Mouse (Mus musculus) CH12.LX (cell line): Measurements from ENCODE around the gene Ccdc188. TPM values are rescaled to one million over a fixed set of nuclear protein-coding genes. Genes with fewer than 3 reads are reported as not detected.
A peak's percentile ranks its signal among the peaks of the same experiment; 100 is the strongest.

Experiments used
- DNase-seq: peaks from one replicate; pipeline ENCODE4 v3.0.0-alpha.2; 2013; ENCODE audit errors: extremely low read depth
- H3K27ac ChIP-seq: 2 replicates; pipeline ENCODE4 v1.5.1; 2012; ENCODE audit warnings: low read depth, mild to moderate bottlenecking, control low read depth, moderate library complexity; ENCODE audit not compliant: insufficient read depth
- H3K27me3 ChIP-seq: replicated peaks from 2 replicates; pipeline ENCODE3; 2012; ENCODE audit warnings: inconsistent platforms
- H3K36me3 ChIP-seq, 2 experiments: replicated peaks in 1 of 2; 2 replicates each; pipeline versions ENCODE3 to v1.6.1; 2012; ENCODE audit warnings: inconsistent platforms in 1 of 2, low read length in 1 of 2, mild to moderate bottlenecking in 1 of 2, mixed read lengths in 1 of 2, moderate library complexity in 1 of 2; ENCODE audit not compliant: control insufficient read depth in 1 of 2, insufficient read depth in 1 of 2
- H3K4me1 ChIP-seq, 2 experiments: 2 replicates each; pipeline ENCODE4 v1.6.1; 2012; ENCODE audit warnings: inconsistent platforms in 1 of 2, moderate library complexity in 1 of 2; ENCODE audit not compliant: insufficient read depth in 2 of 2, control insufficient read depth in 1 of 2
- H3K4me2 ChIP-seq: 2 replicates; pipeline ENCODE4 v1.6.1; 2012; ENCODE audit warnings: low read depth, mild to moderate bottlenecking, control low read depth; ENCODE audit not compliant: poor library complexity, insufficient read depth, severe bottlenecking
- H3K4me3 ChIP-seq, 3 experiments: fragments of 150-350 bp in 1 of 3; sonication (generic) in 1 of 3; replicated peaks in 1 of 3; 2 replicates each; pipeline versions ENCODE3 to v1.5.1; 2011 to 2012; ENCODE audit warnings: low read depth in 2 of 3, low read length in 2 of 3, mild to moderate bottlenecking in 2 of 3, moderate library complexity in 2 of 3, control low read depth in 1 of 3, improper control_type of control experiment in 1 of 3, inconsistent platforms in 1 of 3, mixed read lengths in 1 of 3; ENCODE audit not compliant: poor library complexity in 1 of 3
- H3K79me2 ChIP-seq: replicated peaks from 2 replicates; pipeline ENCODE4 v1.6.1; 2012; ENCODE audit warnings: mild to moderate bottlenecking, moderate library complexity; ENCODE audit not compliant: control insufficient read depth, poor library complexity, insufficient read depth, severe bottlenecking; ENCODE audit errors: extremely low read depth
- H3K9ac ChIP-seq: 2 replicates; pipeline ENCODE4 v1.6.1; 2012; ENCODE audit warnings: low read depth, mild to moderate bottlenecking, control low read depth, moderate library complexity; ENCODE audit not compliant: insufficient read depth
- H3K9me3 ChIP-seq: replicated peaks from 2 replicates; pipeline ENCODE3; 2012; ENCODE audit warnings: low read length, inconsistent platforms, mixed read lengths
- BHLHE40 ChIP-seq: IDR thresholded peaks from 2 replicates; pipeline ENCODE4 v1.6.1; 2011; ENCODE audit warnings: mild to moderate bottlenecking, low read depth, low read length, improper control_type of control experiment
- CHD2 ChIP-seq: IDR thresholded peaks from 2 replicates; pipeline ENCODE4 v1.6.1; 2011; ENCODE audit warnings: low read length, improper control_type of control experiment
- JUN ChIP-seq: IDR thresholded peaks from 2 replicates; pipeline ENCODE4 v1.6.1; 2011; ENCODE audit warnings: low read depth, mild to moderate bottlenecking, low read length, improper control_type of control experiment, moderate library complexity; ENCODE audit not compliant: insufficient read depth
- MAFK ChIP-seq: IDR thresholded peaks from 2 replicates; pipeline ENCODE4 v1.6.1; 2011; ENCODE audit warnings: low read length, improper control_type of control experiment; ENCODE audit not compliant: insufficient replicate concordance
- MAX ChIP-seq: IDR thresholded peaks from 2 replicates; pipeline ENCODE4 v1.6.1; 2011; ENCODE audit warnings: low read length, improper control_type of control experiment
- MAZ ChIP-seq: IDR thresholded peaks from 2 replicates; pipeline ENCODE4 v1.6.1; 2012; ENCODE audit warnings: low read depth, mild to moderate bottlenecking, inconsistent platforms, low read length, improper control_type of control experiment, moderate library complexity
- MEF2A ChIP-seq: IDR thresholded peaks from 2 replicates; pipeline ENCODE4 v1.6.1; 2014; ENCODE audit warnings: low read depth, mild to moderate bottlenecking, inconsistent platforms, low read length, improper control_type of control experiment, borderline replicate concordance
- MYC ChIP-seq: IDR thresholded peaks from 2 replicates; pipeline ENCODE4 v1.6.1; 2011; ENCODE audit warnings: low read depth, mild to moderate bottlenecking, improper control_type of control experiment, low read length
- NRF1 ChIP-seq: IDR thresholded peaks from 2 replicates; pipeline ENCODE4 v1.6.1; 2014; ENCODE audit warnings: low read depth, mild to moderate bottlenecking, inconsistent platforms, low read length, improper control_type of control experiment, moderate library complexity
- POLR2A ChIP-seq: IDR thresholded peaks from 2 replicates; pipeline ENCODE4 v1.6.1; 2011; ENCODE audit warnings: low read depth, mild to moderate bottlenecking, improper control_type of control experiment, low read length
- POLR2AphosphoS2 ChIP-seq: IDR thresholded peaks from 2 replicates; pipeline ENCODE4 v1.6.1; 2011; ENCODE audit warnings: low read depth, low read length, improper control_type of control experiment
- RCOR1 ChIP-seq: conservative IDR thresholded peaks from 2 replicates; pipeline ENCODE4 v1.6.1; 2012; ENCODE audit warnings: low read depth, mild to moderate bottlenecking, inconsistent platforms, low read length, improper control_type of control experiment
- SIN3A ChIP-seq: IDR thresholded peaks from 2 replicates; pipeline ENCODE4 v1.6.1; 2012; ENCODE audit warnings: low read length, improper control_type of control experiment, inconsistent platforms
- SMC3 ChIP-seq: IDR thresholded peaks from 2 replicates; pipeline ENCODE4 v1.6.1; 2011; ENCODE audit warnings: low read depth, low read length, improper control_type of control experiment
- ZKSCAN1 ChIP-seq: IDR thresholded peaks from 2 replicates; pipeline ENCODE4 v1.6.1; 2012; ENCODE audit warnings: low read depth, inconsistent platforms, low read length, improper control_type of control experiment, borderline replicate concordance
- ZMIZ1 ChIP-seq: IDR thresholded peaks from 2 replicates; pipeline ENCODE4 v1.6.1; 2012; ENCODE audit warnings: low read depth, mild to moderate bottlenecking, inconsistent platforms, low read length, improper control_type of control experiment
- dilution Hi-C: fragments of 300-500 bp; cut with MboI; formaldehyde crosslinking; loops from 2 replicates; pipeline ENCODE4 v1.14.3; 2020; ENCODE audit warnings: low sequenced_read_pairs; ENCODE audit not compliant: extremely low pct_unique_long_range_greater_than_20kb, extremely low pct_ligation_motif_present
- in situ Hi-C: fragments of 300-500 bp; cut with MboI; formaldehyde crosslinking; loops from 3 replicates; pipeline ENCODE4 v1.14.3; 2019; ENCODE audit warnings: low sequenced_read_pairs, low pct_ligation_motif_present, low pct_unique_long_range_greater_than_20kb, mixed read lengths
- polyA plus RNA-seq: library from polyadenylated mRNA; unstranded; fragments of >175 nt; gene quantifications from 2 replicates; pipeline ENCODE4 v1.2.1, GENCODE M21; 2012; ENCODE audit warnings: low read depth; ENCODE audit not compliant: insufficient read length
- total RNA-seq, 2 experiments: library from RNA; depleted of rRNA; stranded (reverse); fragments of 300-350 nt in 1 of 2; fragments of >200 nt in 1 of 2; gene quantifications; 2 replicates each; pipeline ENCODE4 v1.2.3; 2012 to 2014

Gene Ccdc188
- total and polyA plus RNA-seq, 3 experiments, result 0.30 TPM; not detected in 2

GRCm38 (mm10) chr16:18250231-18250630, 32.6 kb downstream of the Ccdc188 start:
- DNase-seq, result no peak
- Histone ChIP-seq H3K4me1 (peaks cover 16 to 44% of the 10 kb centered on the region in 2 experiments), H3K36me3 (peaks cover 60 to 73% of the 10 kb centered on the region in 2 experiments), H3K27ac (no peak overlapping the region), H3K9ac (peak overlapping the region; percentile 93), H3K79me2 (peaks cover 55% of the 10 kb centered on the region), H3K4me3 (peak overlapping the region; percentile 76 to 84 (median 78)), H3K4me2 (peak overlapping the region; percentile 94), H3K27me3 (no peaks in the 10 kb centered on the region), H3K9me3 (no peaks in the 10 kb centered on the region)
- no peak for TF ChIP-seq MYC
- TF ChIP-seq POLR2AphosphoS2, result peak; percentile 73
- dilution Hi-C loops, result no loop called here
- in situ Hi-C loops, result loop anchor here (5.0 kb wide), 1 partner anchor 37 kb away; the partner anchor contains the start of gene Dgcr8

- H3K4me2 ChIP-seq, result peak overlapping the region; percentile 94; the same call in 1 of the 2 replicates
- DNase-seq, result no peak
- peak overlapping the region in 2 of 3 experiments; percentile 19 to 78 for H3K4me3 ChIP-seq
- no peaks in the 10 kb centered on the region for H3K27me3 ChIP-seq
- dilution Hi-C loops (no loop called here), in situ Hi-C loops (loop anchor here (5.0 kb wide), 1 partner anchor 36 kb away; the partner anchor contains the start of gene Dgcr8)
- no peak for TF ChIP-seq NRF1
- TF ChIP-seq SIN3A, result 0 out of 2 replicates have a peak, but pooled peaks have one; percentile 9
- TF ChIP-seq MAZ, result no peak
- 0 out of 2 replicates have a peak, but pooled peaks have one; percentile 54 for TF ChIP-seq ZMIZ1
- TF ChIP-seq POLR2A, result peak; percentile 41; the same call in 1 of the 2 replicates
- 0 out of 2 replicates have a peak, but pooled peaks have one; percentile 23 for TF ChIP-seq CHD2
- H3K79me2 ChIP-seq, result peaks cover 46% of the 10 kb centered on the region
- H3K9ac ChIP-seq, result peak overlapping the region; percentile 93
- no peak overlapping the region for H3K27ac ChIP-seq
- H3K36me3 ChIP-seq, result peaks cover 59 to 73% of the 10 kb centered on the region in 2 experiments
- peaks cover 11 to 35% of the 10 kb centered on the region in 2 experiments for H3K4me1 ChIP-seq
- H3K9me3 ChIP-seq, result no peaks in the 10 kb centered on the region
Observed at GRCm38 (mm10) chr16:18250828-18251790, 33.4 kb downstream of the Ccdc188 start.

GRCm38 (mm10) chr16:18252736-18253135, 35.1 kb downstream of the Ccdc188 start:
- in situ Hi-C loops, result loop anchor here (5.0 kb wide), 1 partner anchor 35 kb away; the partner anchor contains the start of gene Dgcr8
- H3K4me3 ChIP-seq, result no peak overlapping the region
- H3K9me3 ChIP-seq, result no peaks in the 10 kb centered on the region
- H3K9ac ChIP-seq, result no peak overlapping the region
- H3K27ac ChIP-seq, result no peak overlapping the region
- TF ChIP-seq MAX, result no peak
- TF ChIP-seq MEF2A, result no peak
- TF ChIP-seq JUN, result no peak
- no peak for TF ChIP-seq BHLHE40
- 0 out of 2 replicates have a peak, but pooled peaks have one; percentile 1 for TF ChIP-seq MAFK
- peak; percentile 5; the same call in 1 of the 2 replicates for TF ChIP-seq POLR2A
- TF ChIP-seq SMC3, result no peak
- no peak for TF ChIP-seq ZKSCAN1
- no peak for TF ChIP-seq RCOR1
- no peak for TF ChIP-seq MAZ
- peaks cover 30% of the 10 kb centered on the region for H3K79me2 ChIP-seq
- peaks cover 66 to 78% of the 10 kb centered on the region in 2 experiments for H3K36me3 ChIP-seq
- no peak for DNase-seq
- H3K4me2 ChIP-seq, result no peak overlapping the region
- H3K27me3 ChIP-seq, result no peaks in the 10 kb centered on the region
- peaks cover 8 to 24% of the 10 kb centered on the region in 2 experiments for H3K4me1 ChIP-seq
- dilution Hi-C loops, result no loop called here
